Mouse (Mus musculus) thymus, postnatal 14 days (tissue): ENCODE measurements around the gene Parp6.
A peak's percentile ranks its signal among the peaks of the same experiment; 100 is the strongest.

Source experiments
- DNase-seq: peaks from one replicate; pipeline ENCODE4 v3.0.0; 2021

The Parp6 gene

GRCm38 (mm10) chr9:59616622-59617306 is at the start of gene Parp6:
Gene Parp6, plus strand, starts transcription at chr9:59617284.
- peak; percentile 100 for DNase-seq

GRCm38 (mm10) chr9:59571852-59572251 is 45.2 kb upstream of the Parp6 start:
- DNase-seq, result no peak

- DNase-seq, result no peak
Measured at GRCm38 (mm10) chr9:59577401-59577800, 39.7 kb upstream of the Parp6 start.

- peak; percentile 93 for DNase-seq
Measured at GRCm38 (mm10) chr9:59577844-59578504, 39.1 kb upstream of the Parp6 start, which contains the start of gene Celf6. Gene Celf6, plus strand, starts transcription at chr9:59577917.

- no peak for DNase-seq
Measured at GRCm38 (mm10) chr9:59578505-59578867, 38.6 kb upstream of the Parp6 start.

- peak; percentile 75 for DNase-seq
Measured at GRCm38 (mm10) chr9:59584871-59585308, 32.2 kb upstream of the Parp6 start.

- no peak for DNase-seq
Measured at GRCm38 (mm10) chr9:59588252-59588651, 28.8 kb upstream of the Parp6 start.

GRCm38 (mm10) chr9:59588710-59589671 is 28.1 kb upstream of the Parp6 start:
- no peak for DNase-seq

GRCm38 (mm10) chr9:59589703-59590439 is 27.2 kb upstream of the Parp6 start:
- no peak for DNase-seq

GRCm38 (mm10) chr9:59601661-59602060 is 15.4 kb upstream of the Parp6 start:
- DNase-seq, result no peak

- no peak for DNase-seq
Measured at GRCm38 (mm10) chr9:59605967-59606366, 11.1 kb upstream of the Parp6 start.

- DNase-seq, result no peak
Measured at GRCm38 (mm10) chr9:59610950-59611349, 6.1 kb upstream of the Parp6 start.

GRCm38 (mm10) chr9:59615797-59616196 is 1.3 kb upstream of the Parp6 start:
- no peak for DNase-seq

GRCm38 (mm10) chr9:59617307-59617973 is 356 bp downstream of the Parp6 start:
- DNase-seq, result no peak

GRCm38 (mm10) chr9:59638372-59638771 is 21.3 kb downstream of the Parp6 start:
- no peak for DNase-seq

- no peak for DNase-seq
Measured at GRCm38 (mm10) chr9:59639936-59640335, 22.9 kb downstream of the Parp6 start.

GRCm38 (mm10) chr9:59641320-59641719 is 24.2 kb downstream of the Parp6 start:
- DNase-seq, result no peak

GRCm38 (mm10) chr9:59649911-59650310 is 32.8 kb downstream of the Parp6 start:
- no peak for DNase-seq

GRCm38 (mm10) chr9:59653371-59653770 is 36.3 kb downstream of the Parp6 start:
- no peak for DNase-seq

GRCm38 (mm10) chr9:59654450-59654983 is 37.4 kb downstream of the Parp6 start:
- no peak for DNase-seq

GRCm38 (mm10) chr9:59655958-59656634 is 39.0 kb downstream of the Parp6 start, which contains the start of gene Pkm:
Gene Pkm, plus strand, starts transcription at chr9:59656368.
- DNase-seq, result peak; percentile 98
